Mouse (Mus musculus) layer of hippocampus, postnatal 36 days (tissue): ENCODE measurements around the gene Zfp281. TPM values are rescaled to one million over a fixed set of nuclear protein-coding genes. Genes with fewer than 3 reads are reported as not detected.

ENCODE experiments used
- DNase-seq, 2 experiments: peaks; one replicate each; pipeline ENCODE4 v3.0.0; 2022
- total RNA-seq, 2 experiments: library from RNA; stranded (reverse); gene quantifications; 2 replicates each; pipeline ENCODE4 v1.2.3; 2021

Zfp281 gene
- total RNA-seq, 2 experiments from 2014 or later: 33.3 to 34.5 TPM

DNA sequence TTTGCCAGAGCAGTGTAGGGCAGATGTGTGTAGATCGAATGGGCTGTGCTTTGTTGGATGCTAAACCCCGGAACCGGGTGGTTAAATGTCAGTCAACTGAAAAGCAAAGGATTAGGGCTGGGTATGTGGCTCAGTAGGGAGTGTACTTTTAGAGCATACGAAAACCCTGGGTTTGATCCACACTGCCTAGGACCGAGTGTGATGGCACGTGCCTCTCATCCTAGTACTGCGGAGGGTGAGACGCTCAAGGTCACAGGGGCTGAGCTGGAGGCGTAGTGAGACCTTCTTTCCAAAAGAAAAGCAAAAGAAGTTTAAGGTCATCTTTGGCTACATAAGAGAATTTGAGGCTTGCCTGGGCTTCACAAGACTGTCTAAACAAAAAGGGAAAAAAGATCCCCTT is 34.6 kb downstream of the Zfp281 start:
- DNase-seq: no peak

- DNase-seq: no peak
Observed at GRCm38 (mm10) chr1:136659917-136660316, 35.2 kb downstream of the Zfp281 start.

DNA sequence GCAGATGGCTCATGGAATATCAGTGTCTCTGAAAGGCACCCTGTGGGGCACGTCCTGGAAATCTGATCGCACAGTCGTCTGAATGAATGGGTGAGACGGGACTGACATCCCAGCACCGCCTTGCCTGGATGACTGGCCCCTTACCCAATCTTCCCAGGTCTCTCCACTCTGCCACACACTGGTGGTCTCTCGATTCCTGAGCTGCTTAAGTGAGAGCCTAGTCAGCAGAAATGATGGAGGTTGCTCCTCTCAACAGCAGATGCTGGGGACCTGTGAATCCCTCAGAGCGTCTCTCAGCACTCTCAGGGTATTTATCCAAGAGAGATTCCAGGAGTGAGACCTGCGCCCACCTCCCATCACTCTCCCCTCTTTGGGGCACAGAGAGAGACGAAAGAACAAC is 36.8 kb downstream of the Zfp281 start:
- DNase-seq: no peak

GRCm38 (mm10) chr1:136661939-136662563 is 37.4 kb downstream of the Zfp281 start:
- DNase-seq: no peak

- DNase-seq: no peak
Observed at GRCm38 (mm10) chr1:136664921-136665582, 40.4 kb downstream of the Zfp281 start.

DNA sequence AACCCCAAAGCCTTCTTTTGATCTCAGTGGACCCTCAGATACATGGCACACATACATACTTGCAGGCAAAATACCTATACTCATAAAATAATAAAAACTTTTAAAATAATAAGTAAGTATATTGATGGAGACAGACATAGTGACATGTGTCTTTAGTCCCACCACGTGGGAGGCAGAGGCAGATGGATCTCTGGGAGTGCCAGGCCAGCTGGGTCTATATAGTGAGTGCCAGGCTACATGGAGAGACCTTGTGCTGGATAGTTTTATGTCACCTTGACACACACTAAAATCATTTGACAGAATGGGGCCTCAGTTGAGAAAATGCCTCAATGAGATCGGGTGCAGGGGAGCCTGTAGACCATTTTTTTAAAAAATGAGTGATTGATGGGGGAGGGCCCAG is 41.8 kb downstream of the Zfp281 start:
- no peak for DNase-seq

DNA sequence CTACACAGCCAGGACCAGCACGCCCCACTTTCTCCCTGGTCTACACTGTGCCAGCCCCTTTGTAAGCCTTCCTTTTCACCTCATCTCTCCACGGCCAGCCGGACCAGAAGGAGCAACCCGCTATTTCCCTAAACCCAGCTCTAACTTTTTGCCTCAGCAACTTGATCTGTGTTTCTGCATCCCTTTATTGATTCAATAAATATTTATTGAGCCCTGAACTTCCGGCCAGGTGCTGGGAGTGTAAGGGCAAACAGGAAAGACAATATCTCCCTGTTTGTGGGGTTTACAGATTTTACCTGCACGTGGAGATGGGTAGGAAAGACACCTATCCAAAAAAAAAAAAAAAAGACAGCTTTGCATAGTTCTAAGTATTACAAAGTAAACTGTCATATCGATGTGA is 45.2 kb downstream of the Zfp281 start:
- DNase-seq: no peak

GRCm38 (mm10) chr1:136670421-136670820 is 45.7 kb downstream of the Zfp281 start:
- no peak for DNase-seq

- no peak for DNase-seq
Observed at GRCm38 (mm10) chr1:136671767-136672434, 47.2 kb downstream of the Zfp281 start.

GRCm38 (mm10) chr1:136672564-136672963 is 47.9 kb downstream of the Zfp281 start:
- no peak for DNase-seq

GRCm38 (mm10) chr1:136673293-136673692 is 48.6 kb downstream of the Zfp281 start:
- DNase-seq: no peak

DNA sequence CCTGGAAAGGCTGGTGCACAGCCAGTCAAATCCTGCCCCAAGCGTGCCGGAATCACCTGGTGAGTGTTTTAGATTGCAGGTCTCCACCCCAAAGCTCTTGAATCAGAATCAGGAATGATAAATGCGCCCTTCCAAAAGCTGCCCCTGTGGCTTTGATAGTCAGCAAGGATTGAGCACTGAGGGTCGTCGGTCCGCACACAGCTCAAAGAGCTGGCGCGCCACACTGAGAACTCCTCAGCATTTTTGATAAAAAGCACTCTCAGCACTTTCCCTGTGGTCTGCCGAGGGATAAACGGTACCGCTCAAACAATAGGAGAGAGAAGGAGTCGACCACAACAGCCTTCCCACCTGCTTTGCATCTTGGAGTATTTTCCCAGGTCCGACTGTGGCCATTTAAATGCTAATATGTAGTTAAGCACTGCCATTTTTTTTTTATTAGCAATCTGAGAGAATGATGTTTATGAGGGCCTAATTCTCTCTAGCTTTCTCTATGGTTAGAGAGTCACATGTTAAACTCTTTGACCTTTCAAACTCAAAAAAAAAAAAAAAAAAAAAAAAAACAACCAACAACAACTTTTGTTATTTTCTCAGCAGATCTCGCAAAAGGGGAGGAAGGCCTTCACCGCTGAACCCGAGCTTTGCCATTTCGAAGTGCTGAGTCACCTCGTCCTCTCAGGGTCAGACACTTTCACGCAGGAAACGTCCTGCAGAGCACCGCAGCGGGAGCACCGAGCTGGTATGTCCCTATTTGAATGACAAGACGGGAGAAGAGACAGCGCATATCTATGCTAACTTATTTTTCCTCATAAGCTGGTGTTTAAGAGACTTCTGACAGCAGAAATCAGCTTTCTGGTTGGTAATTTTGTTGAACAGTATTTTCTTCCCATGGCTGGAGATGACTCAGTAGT is 50.1 kb downstream of the Zfp281 start:
- no peak for DNase-seq

DNA sequence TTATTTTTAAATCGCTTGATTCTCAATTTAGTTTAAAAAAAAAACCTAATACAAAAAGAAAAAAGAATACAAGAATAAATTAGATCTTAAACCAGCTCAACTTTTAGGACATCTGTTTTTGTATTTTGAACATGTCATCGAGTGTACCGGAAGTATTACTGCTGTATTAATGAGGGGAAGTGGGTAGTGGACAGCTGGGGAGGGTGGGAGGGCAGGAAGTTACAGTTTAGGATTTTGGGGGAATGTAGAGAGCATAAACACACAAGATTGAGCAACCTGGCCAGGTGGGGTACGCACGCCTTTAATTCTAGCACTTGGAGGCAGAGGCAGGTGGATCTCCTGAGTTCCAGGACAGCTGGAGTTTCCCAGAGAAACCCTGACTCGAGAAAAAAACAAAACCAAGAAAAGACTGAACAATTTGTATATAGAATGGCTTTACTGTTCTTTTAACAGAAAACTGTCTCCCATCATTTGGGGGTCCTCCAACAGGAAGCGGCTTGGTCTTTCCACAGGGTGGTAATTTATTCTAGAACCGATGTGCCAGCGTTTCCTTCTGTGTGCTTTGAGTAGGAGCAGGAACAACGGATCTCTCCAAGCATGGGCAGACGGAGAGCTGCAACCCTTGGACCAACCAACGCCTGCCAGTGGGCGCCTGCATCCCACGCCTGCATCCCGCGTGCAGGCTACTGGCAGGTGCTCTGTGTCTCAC is 51.2 kb downstream of the Zfp281 start:
- DNase-seq: no peak

- no peak for DNase-seq
Observed at GRCm38 (mm10) chr1:136676445-136676755, 51.7 kb downstream of the Zfp281 start.

DNA sequence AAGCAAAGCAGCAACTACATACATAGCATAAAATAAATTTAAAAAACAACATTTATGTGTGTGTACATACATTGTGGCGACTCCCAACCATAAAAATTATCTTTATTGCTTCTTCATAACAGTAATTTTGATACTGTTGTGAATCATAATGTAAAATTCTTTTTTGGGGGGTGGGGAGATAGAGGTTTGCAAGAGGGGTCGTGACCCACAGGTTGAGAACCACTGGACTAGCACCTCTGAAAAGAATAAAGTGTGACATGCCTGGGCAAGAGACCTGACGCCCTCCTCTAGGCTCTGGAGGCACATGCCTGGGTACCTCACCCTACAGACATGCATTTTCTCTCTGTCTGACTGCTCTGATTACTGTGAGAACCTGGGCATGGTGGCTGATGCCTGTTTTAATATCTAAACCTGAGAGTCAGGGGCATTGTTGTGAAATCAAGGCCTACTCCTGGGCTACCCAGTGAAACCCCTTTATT is 53.2 kb downstream of the Zfp281 start:
- DNase-seq: no peak

DNA sequence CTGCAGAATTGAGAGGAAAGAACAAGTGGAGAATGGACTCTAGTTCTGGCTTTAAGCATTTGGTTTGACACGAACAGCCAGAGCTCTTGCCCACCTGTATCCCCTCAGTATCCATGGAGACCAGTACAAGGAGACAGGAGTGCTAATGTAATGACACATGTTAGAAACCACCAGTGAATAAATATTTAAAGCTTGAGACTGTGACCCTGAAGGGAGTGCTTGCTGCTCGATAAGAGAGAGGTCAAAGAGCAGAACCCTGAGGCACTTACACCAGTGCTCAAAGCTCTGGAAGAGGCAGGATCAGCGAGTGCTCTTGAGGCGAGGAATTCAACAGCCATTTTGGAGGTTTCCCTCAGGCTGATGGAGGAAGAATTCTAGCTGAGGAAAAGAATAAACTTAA is 54.1 kb downstream of the Zfp281 start:
- DNase-seq: no peak

Other genes starting within 250 kb of the Zfp281 start
- 1 to 10 TPM; 7.5 to 8.3 TPM for gene Ddx59, start 209.6 kb upstream of the Zfp281 start, total RNA-seq
- under 1 TPM; 0.20 to 0.25 TPM for gene Kif14, start 158.6 kb upstream of the Zfp281 start, total RNA-seq